Mouse (Mus musculus) c-Kit-positive CD71-negative TER-119-negative erythroid progenitor cells, embryonic 14.5 days (primary cell): ENCODE results near the gene Syvn1.
"Not testable (repeated sequence)": the region's sequence is repeated elsewhere in the genome, so short reads cannot be mapped to it uniquely, and the experiment has no call there.

Experiments used
- DNase-seq: peaks from one replicate; pipeline ENCODE4 v3.0.0-alpha.2; 2013; ENCODE audit warnings: low read depth

Gene Syvn1

DNA sequence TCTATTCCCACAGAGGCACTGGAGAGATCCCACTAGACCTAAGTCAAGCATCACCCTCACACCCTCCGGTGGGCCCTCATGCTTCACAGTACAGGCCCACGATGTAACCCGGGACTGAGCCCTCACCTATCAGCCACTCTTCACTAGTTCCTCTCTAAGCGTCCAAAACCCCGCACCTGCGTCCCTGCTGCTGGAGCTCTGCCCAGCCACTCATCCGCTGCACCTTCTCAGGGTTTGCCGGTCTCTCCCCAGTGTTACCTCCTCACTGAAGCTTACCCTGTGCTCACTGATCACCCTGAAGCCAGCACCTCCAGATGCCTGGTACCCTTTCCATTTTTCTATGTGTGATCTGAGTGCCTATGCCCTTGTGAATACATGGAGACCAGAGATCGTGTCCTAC, 4.1 kb upstream of the Syvn1 start:
- no peak for DNase-seq

DNA sequence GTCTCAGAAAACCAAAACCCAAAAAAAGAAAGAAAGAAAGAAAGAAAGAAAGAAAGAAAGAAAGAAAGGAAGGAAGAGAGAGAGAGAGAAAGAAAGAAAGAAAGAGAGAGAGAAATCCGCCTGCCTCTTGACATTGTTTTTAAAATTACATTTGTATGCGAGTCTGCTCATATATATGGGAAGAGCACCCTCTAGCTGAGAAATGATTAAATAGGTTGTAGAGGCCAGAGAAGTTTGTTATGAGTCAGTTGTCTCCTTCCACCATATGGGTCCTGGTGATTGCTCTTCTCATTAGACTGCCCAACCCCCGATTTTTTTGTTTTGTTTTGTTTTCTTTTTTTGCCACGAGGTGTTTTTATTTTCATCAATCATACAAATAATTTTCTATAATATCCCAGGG, 2.3 kb upstream of the Syvn1 start:
- DNase-seq: not testable (repeated sequence)

DNA sequence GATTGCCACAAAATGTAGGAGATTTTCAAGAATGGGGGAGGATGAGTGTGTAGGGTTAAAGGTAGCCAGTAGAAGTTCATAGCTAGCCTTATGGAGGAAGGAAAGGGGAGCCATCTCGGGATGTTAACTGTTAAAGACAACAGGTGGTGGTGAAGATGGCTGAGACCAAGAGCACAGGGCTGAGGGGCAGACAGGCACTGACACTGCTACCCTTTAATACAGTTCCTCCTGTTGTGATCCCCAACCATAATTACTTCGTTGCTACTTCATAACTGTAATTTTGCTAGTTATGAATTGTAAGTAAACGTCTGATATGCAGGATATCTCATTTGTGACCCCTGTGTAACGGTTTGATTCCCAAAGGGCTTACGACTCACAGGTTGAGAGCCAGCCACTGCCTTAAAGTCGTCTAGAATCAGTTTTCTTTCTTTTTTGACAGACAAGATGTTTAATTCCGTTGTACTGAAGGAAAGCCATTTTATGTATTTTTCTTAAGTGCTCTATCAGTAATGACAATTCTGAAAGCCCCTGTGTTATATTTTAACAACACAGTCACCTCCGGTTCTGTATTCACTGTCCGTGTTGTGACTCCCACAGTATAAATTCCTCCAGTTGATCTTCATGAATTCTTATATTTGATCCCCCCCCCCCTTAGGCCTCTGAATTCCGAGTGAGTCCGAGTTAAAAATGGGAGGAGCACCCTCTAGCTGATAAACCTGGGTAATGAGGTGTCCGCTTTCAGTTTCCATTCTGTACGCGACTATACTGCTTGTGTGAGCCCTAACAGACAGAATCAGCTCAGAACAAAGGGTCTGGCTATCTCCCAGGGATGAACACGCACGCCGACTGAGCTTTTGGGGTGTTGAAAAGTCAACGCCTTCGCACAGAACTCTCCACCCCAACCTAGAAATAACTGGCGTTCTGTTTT, 746 bp upstream of the Syvn1 start:
- no peak for DNase-seq

DNA sequence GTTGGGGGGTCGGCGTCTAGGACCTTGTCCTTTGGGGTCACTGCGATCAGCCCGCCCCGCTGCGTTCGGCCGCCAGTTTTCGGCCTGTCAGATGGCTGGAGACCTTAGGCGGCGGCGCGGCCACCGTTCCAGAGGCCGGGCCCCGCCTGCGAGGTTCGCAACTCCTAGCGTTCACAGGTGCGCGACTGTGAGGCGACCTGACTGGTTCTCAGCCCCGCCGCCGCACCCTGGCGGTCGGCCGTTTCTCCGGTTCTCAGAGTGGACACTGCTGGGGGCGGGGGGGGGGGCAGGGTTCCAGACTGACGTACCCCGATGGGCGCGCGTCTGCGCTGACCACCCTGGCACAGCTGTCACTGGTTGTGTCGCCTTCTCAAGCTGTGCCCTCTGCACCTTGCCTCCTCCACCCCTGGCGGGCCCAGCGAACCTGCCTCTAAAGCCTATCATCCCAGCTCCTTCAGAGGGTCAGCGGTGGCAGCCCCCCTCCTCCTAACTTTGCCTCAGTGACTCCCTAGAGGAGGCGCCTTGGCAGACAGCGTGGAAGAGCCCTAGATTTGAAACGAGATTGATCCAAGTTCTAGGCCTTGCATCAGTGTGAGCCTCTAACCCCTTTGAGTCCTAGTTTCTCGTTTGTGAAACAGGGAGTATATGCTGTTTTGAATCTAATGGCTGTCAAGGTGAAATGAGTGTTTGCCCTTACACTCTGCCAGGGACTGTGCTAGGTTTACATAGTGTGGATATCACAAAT, 950 bp downstream of the Syvn1 start:
- DNase-seq: no peak

DNA sequence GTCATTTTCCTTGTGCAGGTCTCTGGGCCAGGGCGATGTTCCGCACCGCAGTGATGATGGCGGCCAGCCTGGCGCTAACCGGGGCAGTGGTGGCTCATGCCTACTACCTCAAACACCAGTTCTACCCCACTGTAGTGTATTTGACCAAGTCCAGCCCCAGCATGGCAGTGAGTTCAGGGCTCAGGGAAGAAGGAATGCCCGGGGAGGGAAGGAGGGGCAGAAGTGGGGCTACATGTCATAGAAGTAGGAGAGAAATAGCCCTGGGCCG, 1.5 kb downstream of the Syvn1 start:
- DNase-seq: no peak

DNA sequence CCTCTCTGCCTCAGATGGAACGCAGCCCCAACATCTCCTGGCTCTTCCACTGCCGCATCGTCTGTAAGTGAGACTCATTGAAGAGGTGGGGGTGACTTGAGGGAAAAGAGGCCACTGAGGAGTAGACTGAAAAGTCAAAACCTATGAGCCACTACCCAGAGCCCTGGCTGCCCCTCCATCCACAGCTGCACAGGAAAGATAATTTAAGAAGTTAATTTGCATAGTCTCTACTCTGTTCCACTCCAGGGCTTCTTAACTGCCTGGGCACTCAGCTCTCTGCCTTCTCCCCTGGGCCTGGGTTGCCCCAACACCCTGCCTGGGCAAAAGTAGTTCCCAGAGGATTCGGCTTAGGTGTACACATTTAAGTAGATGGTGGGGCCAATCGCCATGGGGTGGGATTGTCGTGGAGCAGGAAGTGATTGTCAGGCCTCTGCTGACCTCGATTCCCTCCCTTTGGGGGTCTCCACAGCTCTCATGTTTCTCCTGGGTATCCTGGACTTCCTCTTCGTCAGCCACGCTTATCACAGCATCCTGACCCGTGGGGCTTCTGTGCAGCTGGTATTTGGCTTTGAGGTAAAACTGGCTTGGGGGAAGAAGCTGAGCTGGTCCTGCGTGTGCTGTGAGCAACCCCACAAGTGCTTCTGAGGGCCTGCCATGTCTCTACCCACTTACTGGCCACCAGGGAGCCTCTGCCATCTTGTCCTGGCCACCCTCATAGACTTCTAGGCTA, 2.5 kb downstream of the Syvn1 start:
- no peak for DNase-seq

DNA sequence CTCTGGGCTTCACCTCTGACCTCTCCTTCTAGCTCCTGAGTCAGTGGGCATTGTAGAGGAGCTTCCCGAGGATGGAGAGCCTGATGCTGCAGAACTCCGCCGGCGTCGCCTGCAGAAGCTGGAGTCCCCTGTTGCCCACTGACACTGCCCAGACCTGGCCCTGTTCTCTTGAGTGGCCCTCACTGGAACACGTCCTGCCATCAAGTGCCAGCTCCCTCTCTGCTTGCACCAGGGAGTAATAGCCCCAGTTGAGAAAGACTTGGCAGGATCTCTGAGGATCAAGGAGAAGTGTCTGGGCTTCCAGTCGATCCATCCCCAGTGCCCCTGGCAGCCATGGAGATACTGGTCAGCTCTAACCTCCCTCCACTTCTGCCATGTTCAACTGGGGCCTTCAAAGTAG, 6.1 kb downstream of the Syvn1 start:
- DNase-seq: no peak

DNA sequence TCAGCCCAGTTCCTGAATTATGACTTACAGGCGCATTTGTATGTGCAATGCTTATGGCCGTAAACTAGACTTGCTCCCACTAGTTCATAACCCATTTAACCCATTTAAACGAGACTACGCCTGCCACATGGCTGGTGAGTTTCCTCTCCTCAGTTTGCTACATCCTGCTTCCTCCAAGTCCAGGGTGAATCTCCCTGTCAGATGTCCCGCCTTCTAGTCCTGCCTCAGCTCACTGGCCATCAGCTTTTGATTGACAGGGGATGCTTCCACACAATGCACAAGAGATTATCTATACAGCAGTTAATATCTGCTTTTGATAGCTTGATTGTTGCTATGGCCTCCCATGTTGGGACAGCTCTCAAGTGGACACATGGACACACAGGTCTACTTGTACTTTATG, 7.9 kb downstream of the Syvn1 start:
- no peak for DNase-seq

DNA sequence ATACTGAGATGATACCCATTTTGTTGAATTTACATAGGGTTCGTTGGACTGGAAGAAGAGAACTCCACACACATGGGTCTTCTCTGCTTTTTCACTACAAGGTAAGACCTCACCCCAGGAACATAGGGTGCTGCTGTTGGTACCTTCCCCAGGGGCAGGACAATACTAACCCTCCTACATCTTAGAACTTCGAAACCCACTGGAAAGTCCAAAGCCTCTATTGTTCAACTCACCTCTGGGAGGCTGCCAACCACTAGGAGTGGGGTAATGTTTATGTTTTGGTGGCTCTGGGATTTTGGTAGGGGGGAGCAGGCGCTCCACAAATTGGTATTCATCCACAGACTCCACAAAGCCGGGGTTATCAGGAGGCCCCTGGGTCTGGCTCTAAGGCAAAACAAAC, 10.3 kb downstream of the Syvn1 start:
- DNase-seq: no peak

DNA sequence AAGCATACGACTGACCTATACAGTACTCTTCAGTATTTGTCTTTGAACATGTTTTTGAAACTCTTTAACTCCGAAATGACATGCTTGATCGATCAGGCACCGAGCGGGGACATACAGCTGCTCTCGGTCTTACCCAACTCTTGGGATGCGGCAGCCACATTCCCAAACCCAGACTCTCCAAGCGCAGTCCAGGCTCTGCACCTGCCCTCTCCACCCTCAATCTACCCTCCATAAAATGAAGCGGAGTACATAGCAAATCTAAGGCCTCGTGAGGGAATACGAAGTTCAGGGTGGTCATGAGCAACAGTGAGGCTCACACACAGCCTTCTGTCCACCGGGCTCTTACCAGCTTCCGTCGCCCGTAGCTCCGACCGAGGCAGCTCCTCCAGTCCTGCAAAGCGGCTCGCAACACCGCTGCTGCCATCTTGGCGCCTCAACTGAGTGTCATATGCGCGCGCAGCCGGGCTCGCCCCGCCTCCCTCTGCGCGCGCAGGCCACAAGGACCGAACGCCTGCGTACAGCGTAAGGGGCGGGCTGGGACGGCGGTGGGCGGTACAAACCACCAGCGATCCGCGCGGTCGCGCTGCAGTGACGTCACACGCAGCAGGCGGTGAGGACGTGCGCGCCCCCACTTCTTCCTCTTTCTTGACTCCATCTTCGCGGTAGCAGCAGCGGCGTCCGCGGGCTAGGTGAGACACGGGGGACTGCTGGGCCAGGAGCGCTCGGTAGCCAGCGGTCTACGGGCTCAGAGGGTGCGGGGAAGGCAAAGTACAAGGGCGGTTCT, 11.1 kb downstream of the Syvn1 start, which contains the start of the genes Mrpl49 and Fau:
Mrpl49 (minus strand) TSS at position 473 of the 784 bp plus-strand sequence.
Fau (plus strand) TSS at position 532 of the 784 bp plus-strand sequence.
- peak; percentile 94 for DNase-seq

DNA sequence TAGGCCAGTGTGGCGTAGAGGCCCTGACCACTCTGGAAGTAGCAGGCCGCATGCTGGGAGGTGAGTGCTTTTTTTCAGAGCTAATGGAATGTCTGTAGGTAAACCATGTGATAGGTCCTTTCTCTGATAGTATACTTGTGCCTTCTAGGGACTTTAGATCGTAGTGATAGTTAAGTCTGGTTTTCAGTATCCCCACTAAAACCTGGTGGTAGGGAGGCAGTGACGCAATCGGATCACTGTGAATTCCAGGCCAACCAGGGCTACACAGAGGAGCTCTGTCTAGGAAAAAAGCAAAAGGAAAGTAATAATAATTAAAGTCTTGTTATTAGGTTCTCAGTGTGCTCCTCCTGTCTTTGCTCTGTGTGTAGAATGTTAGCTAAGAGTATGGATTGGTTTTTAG, 12.1 kb downstream of the Syvn1 start:
- no peak for DNase-seq

DNA sequence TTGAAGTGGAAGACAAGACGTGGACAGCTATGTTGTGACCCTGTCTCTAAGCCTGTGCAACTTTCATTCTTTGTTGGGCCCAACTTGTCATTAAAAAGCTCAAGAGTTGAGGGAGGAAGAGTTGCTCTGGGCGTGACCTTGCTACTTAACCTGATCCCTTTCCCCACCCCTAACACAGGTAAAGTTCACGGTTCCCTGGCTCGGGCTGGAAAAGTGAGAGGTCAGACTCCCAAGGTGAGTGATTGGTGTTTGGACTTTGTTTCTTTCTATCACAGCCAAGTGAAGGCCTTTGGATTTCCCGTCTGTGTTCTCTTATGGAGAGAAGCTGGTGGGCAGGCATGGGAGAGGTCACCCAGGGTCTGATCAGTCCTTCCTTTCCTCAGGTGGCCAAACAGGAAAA, 12.6 kb downstream of the Syvn1 start:
- no peak for DNase-seq

DNA sequence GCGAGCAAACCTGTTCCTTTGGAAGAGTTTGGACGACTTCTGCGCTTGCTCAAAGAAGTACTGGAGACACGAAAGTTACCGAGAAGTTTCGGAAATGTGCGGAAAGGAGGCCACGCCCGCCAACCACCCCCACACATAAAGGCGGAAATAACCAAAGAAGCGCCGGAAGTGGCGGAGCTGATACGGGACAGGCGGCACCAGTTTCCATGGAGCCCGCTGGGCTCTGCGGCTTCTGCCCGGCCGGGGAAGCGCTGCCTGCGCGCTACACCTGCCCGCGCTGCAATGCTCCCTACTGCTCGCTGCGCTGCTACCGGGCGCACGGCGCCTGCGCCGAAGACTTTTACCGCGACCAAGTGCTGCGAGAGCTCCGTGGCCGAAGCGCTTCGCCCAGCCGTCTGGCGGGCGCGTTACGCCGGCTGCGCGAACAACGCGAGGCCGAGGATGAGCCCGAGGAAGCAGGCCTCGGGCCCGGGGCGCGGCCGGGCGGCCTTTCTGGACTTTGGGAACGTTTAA, 14.7 kb downstream of the Syvn1 start, which contains the start of gene Znhit2:
Znhit2 (plus strand) TSS at position 172 of the 513 bp plus-strand sequence.
- peak; percentile 92 for DNase-seq

DNA sequence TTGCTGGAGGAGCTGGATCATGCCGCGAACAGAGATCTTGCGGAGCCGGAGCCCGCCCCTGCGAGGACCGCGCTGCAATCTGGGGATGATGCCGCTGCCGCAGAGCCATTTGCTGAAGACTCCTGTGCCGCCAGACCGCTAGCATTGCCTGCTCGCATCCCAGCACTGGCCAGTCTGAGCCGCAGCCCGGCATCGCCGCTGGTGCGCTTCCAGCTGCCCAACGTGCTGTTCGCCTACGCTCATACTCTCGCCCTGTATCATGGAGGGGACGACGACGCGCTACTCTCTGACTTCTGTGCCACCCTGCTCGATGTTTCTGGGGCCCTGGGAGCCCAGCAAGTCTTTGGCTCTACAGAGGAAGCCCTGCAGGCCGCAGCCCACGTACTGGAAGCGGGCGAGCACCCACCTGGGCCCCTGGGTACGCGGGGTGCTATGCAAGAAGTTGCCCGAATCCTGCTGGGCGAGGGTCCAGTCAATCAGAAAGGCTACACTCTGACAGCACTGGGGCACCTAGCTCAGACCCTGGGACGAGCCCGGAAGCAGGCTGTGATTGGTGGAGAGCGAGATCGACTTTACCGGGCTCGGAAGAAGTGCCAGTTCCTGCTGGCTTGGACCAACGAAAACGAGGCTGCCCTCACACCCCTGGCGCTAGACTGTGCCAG, 15.4 kb downstream of the Syvn1 start:
- no peak for DNase-seq

DNA sequence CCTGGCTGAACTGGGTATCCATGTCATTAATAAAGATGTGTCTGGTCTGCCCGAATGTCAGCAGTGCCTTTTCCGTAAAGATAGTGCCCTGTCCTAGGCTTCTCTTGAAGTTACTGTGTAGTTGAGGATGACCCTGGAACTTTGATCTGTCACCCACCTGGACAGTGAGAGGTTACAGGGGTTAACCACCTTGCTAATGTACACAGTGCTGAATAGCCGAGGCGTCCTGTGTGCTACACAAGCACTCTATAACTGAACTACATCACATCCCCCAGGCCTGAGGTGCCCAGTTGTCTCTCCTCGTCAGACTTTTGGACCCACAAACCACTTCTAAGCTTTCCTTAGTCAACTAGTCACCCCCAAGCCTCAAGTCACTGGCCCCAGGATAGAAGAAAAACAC, 16.0 kb downstream of the Syvn1 start:
- DNase-seq: no peak

DNA sequence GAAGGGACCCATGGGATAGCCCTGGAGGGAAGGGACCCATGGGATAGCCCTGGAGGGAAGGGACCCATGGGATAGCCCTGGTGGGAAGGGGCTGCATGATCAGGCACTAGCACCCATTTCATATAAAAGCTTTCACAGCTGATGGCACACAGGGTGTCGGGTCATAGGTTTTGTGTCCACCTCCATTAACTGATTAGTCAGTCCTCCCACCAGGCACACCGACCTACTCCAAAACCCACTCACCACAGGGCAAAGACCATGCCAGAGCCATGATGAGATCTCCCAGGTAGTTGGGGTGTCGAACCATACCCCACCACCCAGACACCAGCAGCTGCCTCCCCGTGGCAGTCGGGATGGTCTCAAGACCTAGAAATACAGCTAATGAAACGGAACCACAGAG, 16.7 kb downstream of the Syvn1 start:
- no peak for DNase-seq

DNA sequence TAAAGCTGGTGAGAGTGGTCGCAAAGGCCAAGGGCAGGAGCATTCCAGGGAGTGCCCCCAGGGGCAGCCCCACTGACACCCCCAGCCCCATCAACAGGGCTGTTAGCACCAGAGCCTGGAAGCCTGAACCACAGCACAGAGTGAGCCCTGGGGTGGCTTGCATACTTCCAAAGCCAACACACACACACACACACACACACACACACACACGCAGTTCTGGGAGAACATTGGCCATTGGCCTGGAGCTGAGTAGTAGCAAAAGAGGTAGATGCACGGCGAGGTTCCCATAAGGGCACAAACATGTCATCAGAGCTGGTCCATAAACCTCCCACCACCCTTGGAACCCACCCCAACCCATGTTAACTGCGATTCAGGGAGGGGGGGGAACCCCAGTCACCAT, 20.2 kb downstream of the Syvn1 start:
- DNase-seq: no peak

DNA sequence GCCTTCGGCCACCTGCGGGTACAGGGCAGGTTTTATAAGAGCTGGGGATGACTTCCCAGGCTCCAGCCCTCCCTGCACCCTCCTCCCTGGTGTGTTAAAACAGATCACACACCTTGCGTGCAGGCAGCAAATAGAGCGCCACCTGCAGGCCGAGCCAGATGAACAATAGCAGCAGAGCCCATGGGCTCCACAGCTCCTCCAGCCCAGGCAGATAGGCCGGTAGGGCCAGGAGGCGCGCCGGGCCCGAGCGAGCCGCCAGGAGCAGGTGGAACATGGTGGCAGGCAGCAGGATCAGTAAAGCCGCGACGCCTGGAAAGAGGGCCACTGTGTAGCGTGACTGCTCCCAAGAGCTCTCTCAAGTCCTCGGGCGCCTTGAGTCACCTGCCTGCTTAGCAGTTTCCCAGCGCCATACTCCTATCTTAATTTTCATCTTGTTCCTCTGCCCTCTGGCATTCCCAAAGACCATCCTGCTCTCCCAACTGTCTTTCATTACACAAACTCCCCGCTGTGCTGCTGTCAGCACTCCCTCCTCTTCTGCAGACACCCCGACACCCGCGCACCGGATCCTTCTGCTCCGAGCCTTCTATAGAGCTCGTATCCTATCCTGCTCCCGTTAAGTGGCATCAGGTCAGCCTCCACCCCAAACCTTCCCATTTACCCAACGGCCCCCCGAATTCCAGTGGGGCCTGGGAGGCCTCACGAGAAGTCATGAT, 20.8 kb downstream of the Syvn1 start:
- peak; percentile 89 for DNase-seq

DNA sequence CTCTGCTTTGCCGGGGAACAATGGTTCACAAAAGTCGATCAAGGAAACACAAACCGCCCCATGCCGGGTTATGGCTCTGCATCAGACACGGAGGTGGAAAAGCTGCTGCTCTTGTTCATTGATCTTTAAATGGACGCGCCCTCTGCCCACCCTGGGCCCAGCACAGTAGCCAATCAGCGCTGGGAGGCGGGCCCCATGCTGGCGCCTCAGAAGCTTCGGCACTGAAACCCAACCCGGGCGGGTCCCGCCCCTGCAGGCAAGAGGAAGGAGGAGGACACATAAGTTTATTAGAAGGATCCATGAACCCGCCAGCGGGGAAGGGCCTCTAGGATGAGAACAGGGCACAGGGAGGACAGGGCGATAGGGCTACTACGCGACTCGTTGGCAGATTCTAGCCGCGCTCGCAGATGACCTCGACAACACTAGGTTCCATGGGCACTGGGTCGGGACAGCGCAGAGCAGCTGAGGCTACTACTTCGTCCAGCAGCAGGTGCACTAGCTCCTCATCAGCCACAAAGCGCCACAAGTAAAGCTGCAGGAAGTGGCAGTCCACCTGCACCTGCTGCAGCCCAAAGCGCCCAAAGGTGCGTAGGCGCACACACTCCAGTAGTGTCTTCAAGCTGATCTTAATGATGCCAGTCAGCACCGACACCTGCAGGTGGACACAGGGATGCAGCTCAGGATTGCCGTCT, 21.5 kb downstream of the Syvn1 start, which contains the start of gene Tm7sf2:
Tm7sf2 (minus strand) TSS at position 650 of the 692 bp plus-strand sequence.
- peak; percentile 88 for DNase-seq

DNA sequence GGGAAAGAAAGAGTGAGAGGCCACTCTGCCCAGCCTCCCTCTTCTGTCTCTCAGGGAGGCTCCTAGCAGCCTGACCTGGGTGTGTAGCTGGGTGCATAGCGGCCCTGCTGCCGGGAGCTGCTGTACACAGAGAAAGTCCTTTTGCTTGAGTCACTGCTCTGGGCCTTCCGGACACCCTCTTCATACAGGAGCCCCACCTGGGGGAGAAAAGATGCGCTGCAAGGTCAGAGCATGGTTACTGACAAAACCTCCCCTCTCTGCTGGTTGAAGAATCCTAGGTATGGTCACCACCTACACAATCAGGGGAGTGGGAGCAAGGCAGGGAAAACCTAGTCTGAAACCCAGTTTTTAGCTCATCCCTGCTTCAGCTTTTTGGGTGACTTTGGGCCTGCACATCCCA, 22.6 kb downstream of the Syvn1 start:
- no peak for DNase-seq
